Mouse (Mus musculus) embryo, embryonic 11 days (tissue): ENCODE measurements around the gene Romo1.
"Not testable (repeated sequence)": the region's sequence is repeated elsewhere in the genome, so short reads cannot be mapped to it uniquely, and the experiment has no call there.

Source experiments
- DNase-seq: peaks from one replicate; pipeline ENCODE4 v3.0.0-alpha.2; 2015

Romo1 gene

DNA sequence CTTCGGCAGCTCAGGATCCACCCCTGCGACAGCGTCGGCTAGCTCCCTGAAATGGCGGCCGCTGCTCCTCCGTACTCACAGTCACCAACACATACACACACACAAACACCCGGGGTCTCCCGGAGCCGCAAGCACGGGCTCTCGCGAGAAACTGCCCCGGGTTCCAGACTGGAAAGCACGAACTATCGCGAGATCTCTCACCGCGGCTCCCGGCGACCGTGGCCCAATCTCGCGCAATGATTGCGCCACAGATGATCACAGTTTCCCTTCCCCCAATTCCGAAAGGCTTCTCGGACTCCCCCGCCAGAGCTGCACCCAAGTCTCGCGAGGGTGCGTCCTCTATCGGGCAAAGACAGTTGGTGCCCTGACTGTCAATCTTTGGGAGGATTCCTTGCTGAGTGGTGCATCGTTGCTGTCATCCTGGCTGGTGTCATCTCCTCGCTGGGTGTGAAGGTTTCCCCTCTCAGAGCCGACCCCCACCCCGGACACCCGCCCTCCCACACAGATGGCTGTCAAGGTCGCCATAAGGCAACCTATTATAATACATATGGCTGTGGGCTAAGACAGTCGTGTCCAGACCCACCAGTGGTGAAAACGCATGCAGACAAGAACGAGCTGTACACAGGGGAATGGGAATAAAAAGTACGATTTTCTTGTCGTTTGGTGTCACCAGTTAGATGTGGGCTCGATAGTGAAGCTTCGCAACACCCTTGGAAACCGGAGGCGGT lies 36.4 kb downstream of the Romo1 start, which contains the start of gene Rbm39:
Rbm39 (minus strand) TSS at position 145 of the 728 bp plus-strand sequence.
- DNase-seq = peak; percentile 99

DNA sequence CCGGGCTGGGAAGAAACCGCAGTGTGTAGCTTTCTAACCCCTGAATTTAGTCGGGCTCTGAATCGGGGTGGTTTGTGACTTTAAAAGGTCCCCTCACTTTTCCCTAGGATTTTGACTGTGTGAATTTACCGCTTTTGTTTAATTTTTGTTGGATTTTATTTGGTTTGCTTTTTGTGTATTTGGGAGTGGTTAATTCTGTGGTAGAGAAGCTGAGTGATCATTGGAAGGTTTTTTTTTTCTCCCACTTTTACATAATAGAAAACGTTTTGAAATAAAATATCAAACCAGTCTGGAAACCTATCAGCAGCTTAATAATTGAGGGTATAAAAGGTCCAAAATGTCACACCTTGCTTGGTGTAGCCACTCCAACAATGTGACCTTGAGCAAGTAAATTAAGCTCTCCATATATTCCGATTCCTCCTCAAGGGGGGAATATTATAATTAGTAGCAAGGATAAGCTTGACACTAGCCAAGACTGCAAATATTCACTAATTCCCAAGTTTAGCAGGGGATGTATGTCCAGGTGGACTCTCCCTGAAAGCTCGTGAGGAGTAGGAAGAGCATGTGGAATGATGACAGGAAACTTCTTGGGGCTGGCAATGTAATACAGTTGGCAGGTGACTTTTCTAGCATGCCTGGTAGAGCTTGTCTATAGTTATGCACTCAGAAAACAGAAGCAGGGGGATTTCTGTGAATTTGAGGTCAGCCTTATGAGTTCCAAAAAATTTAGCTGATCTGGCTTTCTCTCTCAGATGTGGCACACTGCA lies 37.2 kb downstream of the Romo1 start:
- no peak for DNase-seq

DNA sequence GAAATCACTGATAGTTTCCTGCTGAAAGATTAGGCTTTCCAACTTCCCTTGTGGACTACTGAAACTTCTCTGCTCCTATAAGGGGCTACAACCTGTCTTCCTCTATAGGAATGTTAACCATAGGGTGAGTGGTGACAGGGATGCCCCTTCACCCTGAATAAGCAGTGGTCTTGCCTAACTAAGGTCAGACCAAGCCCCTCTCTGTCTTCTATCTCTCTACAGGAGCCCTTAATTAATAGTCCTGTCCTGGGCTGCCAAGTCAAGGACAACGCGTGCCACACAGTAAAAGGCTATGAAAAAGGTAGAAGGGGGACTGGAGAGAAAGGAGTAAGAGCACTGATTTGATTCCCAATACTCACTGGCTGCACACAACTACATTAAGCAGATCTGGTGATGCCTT lies 37.8 kb downstream of the Romo1 start:
- DNase-seq = no peak

DNA sequence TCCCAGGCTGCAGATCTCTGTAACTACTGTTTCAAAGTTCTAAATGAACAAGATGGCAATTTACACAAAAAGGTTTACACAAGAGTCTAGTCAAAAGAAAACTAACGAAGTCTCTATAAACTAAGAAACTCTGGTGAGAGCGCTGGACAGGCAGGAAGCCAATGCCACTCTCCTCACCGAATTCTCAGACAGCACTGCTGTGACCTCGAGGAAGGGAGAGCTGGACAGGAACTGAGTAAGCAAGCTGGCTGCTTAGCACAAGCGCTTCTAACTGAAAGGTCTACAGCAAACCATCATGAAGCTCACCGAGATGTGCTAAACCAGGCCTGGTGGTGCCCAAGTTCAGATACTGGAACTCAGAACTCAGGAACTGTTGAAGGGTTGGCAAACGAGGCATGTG lies 45.4 kb downstream of the Romo1 start:
- DNase-seq = not testable (repeated sequence)

DNA sequence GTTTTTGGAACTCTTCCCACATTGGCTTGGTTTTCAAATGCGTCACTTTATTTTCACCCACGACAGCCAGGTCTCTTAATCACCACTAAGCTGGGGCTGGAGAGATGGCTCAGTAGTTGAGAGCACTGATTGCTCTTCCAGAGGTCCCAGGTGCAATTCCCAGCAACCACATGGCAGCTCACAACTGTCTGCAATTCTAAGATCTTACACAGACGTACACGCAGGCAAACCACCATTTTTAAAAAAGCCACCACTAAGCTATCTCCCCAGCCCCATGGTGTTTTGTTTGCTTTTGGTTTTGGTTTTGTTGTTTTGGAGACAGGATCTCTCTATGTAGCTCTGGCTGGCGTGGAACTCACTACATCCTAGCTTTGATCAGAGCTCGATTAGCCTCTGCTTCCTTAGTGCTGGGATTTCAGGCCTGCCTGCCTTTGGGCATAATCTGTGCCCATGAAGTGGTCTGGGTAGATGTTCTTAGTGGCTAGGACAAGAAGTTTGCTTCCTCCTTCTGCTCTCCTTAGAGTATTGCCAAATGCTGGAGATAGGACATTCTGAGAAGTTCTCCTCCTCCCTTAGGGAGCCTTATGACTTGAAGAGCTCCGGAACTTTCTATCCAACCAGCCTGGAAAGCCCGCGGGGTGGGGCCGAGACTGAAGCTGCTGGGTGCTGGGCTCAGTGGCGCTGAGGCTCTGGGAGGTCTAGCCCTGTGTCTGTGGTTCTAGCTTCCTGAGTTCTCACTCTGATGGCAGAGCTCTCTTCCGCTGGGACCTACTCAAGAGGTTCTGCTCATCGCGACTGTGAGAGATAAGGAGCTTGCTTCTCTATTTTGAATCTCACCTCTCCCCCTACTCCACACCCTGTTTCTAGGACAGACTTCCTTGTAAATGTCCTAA lies 46.4 kb downstream of the Romo1 start:
- no peak for DNase-seq

DNA sequence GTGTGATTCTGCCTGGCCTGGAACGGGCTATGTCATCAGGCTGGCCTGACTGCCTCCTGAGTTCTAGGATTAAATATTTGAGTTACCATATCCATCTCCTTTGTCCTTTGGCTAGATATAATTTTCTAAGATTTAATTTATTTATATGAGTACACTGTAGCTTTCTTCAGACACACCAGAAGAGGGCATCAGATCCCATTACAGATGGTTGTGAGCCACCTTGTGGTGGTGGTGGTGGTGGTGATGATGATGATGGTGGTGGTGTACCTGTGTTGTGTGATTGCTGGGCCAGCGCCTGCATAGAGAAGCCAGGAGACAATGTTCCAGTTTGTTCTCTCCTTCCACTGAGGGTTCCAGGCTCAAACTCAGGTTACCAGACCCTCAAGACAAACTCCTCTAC lies 47.7 kb downstream of the Romo1 start:
- no peak for DNase-seq

DNA sequence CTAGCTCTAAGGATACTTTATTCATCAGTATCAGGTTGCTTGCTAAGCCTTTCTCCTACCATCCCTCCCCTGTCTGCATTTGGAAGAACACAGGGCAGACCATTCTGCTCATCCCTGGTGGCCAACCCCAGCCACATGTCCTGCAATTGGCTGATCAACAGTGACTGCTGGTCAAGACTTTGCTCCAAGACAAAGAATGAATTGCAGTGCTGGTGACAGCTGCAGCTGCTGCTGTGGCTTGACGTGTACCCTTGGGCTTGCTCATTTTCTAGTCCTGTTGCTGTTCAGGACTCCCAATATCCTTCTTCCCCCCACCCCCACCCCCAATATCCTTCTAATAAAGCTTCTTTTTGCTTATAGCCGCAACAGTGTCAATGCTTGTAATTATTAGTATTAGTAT lies 48.2 kb downstream of the Romo1 start:
- no peak for DNase-seq

DNA sequence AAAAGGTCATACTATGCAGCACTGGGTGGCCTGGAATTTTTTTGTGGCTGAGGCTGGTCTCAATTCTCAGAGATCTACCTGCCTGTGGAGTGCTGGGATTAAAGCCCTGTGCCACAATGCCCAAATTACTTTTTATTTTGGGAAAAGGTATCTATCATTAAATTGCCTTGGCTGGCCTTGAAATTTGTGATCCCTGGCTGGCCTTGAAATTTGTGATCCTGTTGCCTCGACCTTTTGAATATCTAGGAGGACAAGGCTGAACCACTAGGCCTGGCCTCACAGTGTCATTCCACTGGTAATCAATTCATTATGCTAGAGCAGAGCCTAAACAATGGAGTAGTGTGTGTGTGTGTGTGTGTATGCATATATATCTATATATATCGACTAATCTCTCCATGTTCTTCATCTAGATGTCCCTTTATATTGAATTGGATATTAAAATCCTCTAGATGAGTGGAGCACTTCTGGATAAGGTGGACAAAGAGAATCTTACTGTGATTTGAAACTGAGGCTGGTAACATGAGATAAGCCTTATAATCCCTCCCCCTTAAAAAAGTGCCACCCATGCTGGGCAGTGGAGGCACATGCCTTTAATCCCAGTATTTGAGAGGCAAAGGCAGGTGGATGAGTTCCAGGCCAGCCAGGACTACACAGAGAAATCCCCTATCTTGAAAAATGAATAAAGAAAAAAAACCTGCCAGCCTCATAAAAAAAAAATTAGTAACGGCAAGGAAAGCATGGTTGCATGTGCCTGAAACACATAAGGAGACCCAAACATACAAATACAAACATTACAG lies 49.4 kb downstream of the Romo1 start:
- no peak for DNase-seq

DNA sequence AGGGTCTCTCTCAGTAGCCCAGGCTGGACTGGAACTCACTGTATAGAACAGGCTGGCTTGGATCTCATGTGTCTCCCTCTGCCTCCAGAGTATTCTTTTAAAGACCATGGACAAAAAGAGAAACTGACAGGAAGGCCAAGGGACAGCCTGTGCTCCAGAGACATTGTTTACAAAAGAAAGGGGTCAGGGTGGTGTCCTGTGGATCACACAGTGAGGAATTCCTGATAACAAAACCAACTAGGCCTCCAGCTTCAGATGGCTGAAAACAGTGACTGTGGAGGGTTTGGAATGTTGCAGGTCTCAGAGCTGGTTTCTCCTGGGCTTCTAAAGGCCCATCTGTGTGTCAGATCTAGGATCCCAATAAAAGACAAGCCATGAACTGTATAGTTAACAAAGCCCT lies 50.7 kb downstream of the Romo1 start:
- no peak for DNase-seq
